Mouse (Mus musculus): ENCODE results near the gene Gucy2g. TPM values are rescaled to one million over a fixed set of nuclear protein-coding genes. Genes with fewer than 3 reads are reported as not detected.

Gucy2g gene
- total RNA-seq, 2 experiments from 2014 or later: 0.57 to 0.99 TPM

- DNase-seq (ENCODE audit: extremely low spot score in 1 of 2, low spot score in 1 of 2): no peak
These were observed 9.4 kb upstream of the Gucy2g start for GRCm38 (mm10) chr19:55250451-55250850.

- DNase-seq (ENCODE audit: extremely low spot score in 1 of 2, low spot score in 1 of 2): no peak
These were observed 7.0 kb upstream of the Gucy2g start for GRCm38 (mm10) chr19:55247991-55248520.

GRCm38 (mm10) chr19:55247563-55247962 lies 6.5 kb upstream of the Gucy2g start:
- no peak for DNase-seq (ENCODE audit: extremely low spot score in 1 of 2, low spot score in 1 of 2)

GRCm38 (mm10) chr19:55244791-55245231 lies 3.8 kb upstream of the Gucy2g start:
- DNase-seq (ENCODE audit: extremely low spot score in 1 of 2, low spot score in 1 of 2): no peak

- no peak for DNase-seq (ENCODE audit: extremely low spot score in 1 of 2, low spot score in 1 of 2)
These were observed 1.1 kb downstream of the Gucy2g start for GRCm38 (mm10) chr19:55239766-55240426.

GRCm38 (mm10) chr19:55236564-55236963 lies 4.5 kb downstream of the Gucy2g start:
- DNase-seq (ENCODE audit: extremely low spot score in 1 of 2, low spot score in 1 of 2): no peak

GRCm38 (mm10) chr19:55236026-55236425 lies 5.0 kb downstream of the Gucy2g start:
- DNase-seq (ENCODE audit: extremely low spot score in 1 of 2, low spot score in 1 of 2): no peak

GRCm38 (mm10) chr19:55232136-55232535 lies 8.9 kb downstream of the Gucy2g start:
- DNase-seq (ENCODE audit: extremely low spot score in 1 of 2, low spot score in 1 of 2): no peak

GRCm38 (mm10) chr19:55231081-55231480 lies 10.0 kb downstream of the Gucy2g start:
- DNase-seq (ENCODE audit: extremely low spot score in 1 of 2, low spot score in 1 of 2): no peak

GRCm38 (mm10) chr19:55227135-55227534 lies 13.9 kb downstream of the Gucy2g start:
- DNase-seq (ENCODE audit: extremely low spot score in 1 of 2, low spot score in 1 of 2): no peak

GRCm38 (mm10) chr19:55226621-55227020 lies 14.4 kb downstream of the Gucy2g start:
- DNase-seq (ENCODE audit: extremely low spot score in 1 of 2, low spot score in 1 of 2): no peak

- no peak for DNase-seq (ENCODE audit: extremely low spot score in 1 of 2, low spot score in 1 of 2)
These were observed 18.8 kb downstream of the Gucy2g start for GRCm38 (mm10) chr19:55222268-55222667.

- no peak for DNase-seq (ENCODE audit: extremely low spot score in 1 of 2, low spot score in 1 of 2)
These were observed 19.8 kb downstream of the Gucy2g start for GRCm38 (mm10) chr19:55221208-55221607.

GRCm38 (mm10) chr19:55219359-55219758 lies 21.7 kb downstream of the Gucy2g start:
- DNase-seq (ENCODE audit: extremely low spot score in 1 of 2, low spot score in 1 of 2): no peak

GRCm38 (mm10) chr19:55218741-55219221 lies 22.3 kb downstream of the Gucy2g start:
- DNase-seq (ENCODE audit: extremely low spot score in 1 of 2, low spot score in 1 of 2): no peak

GRCm38 (mm10) chr19:55218192-55218739 lies 22.8 kb downstream of the Gucy2g start:
- DNase-seq (ENCODE audit: extremely low spot score in 1 of 2, low spot score in 1 of 2): peak; percentile 88 to 96

GRCm38 (mm10) chr19:55217365-55217764 lies 23.7 kb downstream of the Gucy2g start:
- DNase-seq (ENCODE audit: extremely low spot score in 1 of 2, low spot score in 1 of 2): peak; percentile 18 to 30

- no peak for DNase-seq (ENCODE audit: extremely low spot score in 1 of 2, low spot score in 1 of 2)
These were observed 24.2 kb downstream of the Gucy2g start for GRCm38 (mm10) chr19:55216876-55217275.

GRCm38 (mm10) chr19:55213617-55214340 lies 27.3 kb downstream of the Gucy2g start:
- DNase-seq (ENCODE audit: extremely low spot score in 1 of 2, low spot score in 1 of 2): no peak

GRCm38 (mm10) chr19:55211698-55212097 lies 29.3 kb downstream of the Gucy2g start:
- DNase-seq (ENCODE audit: extremely low spot score in 1 of 2, low spot score in 1 of 2): no peak

GRCm38 (mm10) chr19:55209084-55209483 lies 32.0 kb downstream of the Gucy2g start:
- DNase-seq (ENCODE audit: extremely low spot score in 1 of 2, low spot score in 1 of 2): no peak
